Mouse (Mus musculus) heart, postnatal 10 days (tissue): ENCODE data around the gene Olfr1031. TPM values are rescaled to one million over a fixed set of nuclear protein-coding genes. Genes with fewer than 3 reads are reported as not detected.
"Not testable (repeated sequence)": the region's sequence is repeated elsewhere in the genome, so short reads cannot be mapped to it uniquely, and the experiment has no call there.

Source experiments
- DNase-seq, 2 experiments: peaks; one replicate each; pipeline ENCODE4 v3.0.0; 2021
- intact Hi-C: fragments of 180-260 bp; cut with DNase I; formaldehyde crosslinking; loops from one replicate; pipeline ENCODE4 v1.15.1; 2025
- total RNA-seq, 2 experiments: library from RNA; stranded (reverse); gene quantifications; 2 replicates each; pipeline ENCODE4 v1.2.3; 2021

The Olfr1031 gene
- not detected for total RNA-seq

DNA sequence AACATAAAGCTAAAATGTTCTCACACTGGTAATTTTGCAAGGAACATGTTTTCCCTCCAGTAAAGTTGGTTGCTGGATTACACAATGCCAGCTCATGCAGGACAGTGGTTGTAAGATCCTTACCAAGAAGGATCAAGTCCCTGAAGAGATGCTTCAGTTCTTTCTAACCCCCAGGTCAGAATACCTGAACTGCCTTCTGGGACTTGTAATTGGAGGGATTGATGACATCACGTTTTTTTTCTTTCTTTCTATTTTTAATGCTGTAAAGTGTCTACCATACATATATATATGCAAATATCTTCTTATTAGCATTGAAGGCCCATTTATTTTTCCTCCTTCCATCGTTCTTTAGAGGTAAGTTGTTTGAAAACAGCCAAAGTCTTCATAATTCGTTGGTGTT lies at the start of gene Olfr1031:
TSS of gene Olfr1031 (plus strand) at position 301 of the 400 bp plus-strand sequence.
- DNase-seq: no peak

DNA sequence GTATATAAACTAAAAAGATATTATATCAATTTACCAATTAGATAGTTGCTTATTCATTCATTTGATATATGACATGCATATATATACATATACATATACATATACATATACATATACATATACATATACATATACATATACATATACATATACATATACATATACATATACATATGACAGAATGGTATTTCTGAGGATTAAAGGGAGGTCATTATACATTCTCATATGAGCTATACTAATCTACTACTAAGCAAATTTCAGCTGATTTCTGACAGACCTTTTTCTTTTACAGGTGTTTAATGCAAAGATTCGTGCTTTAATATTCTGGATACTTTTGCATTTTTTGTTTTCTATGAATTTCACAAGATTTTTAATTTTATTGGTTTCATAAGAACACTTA lies 40.0 kb upstream of the Olfr1031 start, which contains the start of gene Olfr1028:
TSS of gene Olfr1028 (plus strand) at position 301 of the 400 bp plus-strand sequence.
- intact Hi-C loops: no loop called here
- DNase-seq: no peak

More for the DNA sequence above, at the start of gene Olfr1031:
- intact Hi-C loops: no loop called here

DNA sequence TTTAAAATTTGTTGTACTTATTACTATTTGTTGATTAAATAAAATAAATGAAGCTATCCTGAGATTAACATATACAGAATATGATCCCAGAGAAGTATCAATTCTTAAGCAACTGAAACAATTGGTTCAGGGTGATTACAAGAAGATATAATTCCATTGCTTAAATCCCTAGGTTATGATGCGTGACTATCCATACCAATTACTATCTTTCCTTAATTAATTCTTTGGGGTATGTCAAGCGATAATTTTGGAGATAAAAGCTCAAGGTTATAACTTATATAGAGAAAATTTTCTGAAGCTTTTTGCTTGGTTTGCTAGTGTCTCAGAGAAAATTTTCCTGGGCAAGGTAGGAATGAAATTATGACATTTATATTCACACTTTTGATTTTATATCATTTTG lies 16.5 kb upstream of the Olfr1031 start, which contains the start of gene Olfr1029:
TSS of gene Olfr1029 (plus strand) at position 301 of the 400 bp plus-strand sequence.
- intact Hi-C loops: no loop called here
- no peak for DNase-seq

DNA sequence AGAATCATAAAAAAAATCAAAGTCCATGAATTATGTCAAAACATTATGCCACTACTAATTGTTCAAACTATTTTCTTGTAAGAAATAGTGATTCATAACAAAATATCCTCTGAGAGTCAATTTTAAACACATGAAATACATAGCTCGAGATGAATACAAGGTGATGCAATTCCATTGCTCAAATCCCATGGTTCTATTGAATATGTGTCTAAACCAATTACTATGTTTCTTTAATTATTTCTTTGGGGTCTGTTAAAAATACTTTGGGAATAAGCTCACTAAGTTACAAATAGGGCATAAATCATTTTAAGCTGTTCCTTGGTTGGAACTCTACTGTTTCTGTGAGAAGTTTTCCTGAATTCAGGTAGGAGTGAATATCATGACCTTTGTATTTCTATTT lies 11.1 kb upstream of the Olfr1031 start, which contains the start of gene Olfr1030:
TSS of gene Olfr1030 (plus strand) at position 301 of the 400 bp plus-strand sequence.
- intact Hi-C loops: no loop called here
- no peak for DNase-seq

DNA sequence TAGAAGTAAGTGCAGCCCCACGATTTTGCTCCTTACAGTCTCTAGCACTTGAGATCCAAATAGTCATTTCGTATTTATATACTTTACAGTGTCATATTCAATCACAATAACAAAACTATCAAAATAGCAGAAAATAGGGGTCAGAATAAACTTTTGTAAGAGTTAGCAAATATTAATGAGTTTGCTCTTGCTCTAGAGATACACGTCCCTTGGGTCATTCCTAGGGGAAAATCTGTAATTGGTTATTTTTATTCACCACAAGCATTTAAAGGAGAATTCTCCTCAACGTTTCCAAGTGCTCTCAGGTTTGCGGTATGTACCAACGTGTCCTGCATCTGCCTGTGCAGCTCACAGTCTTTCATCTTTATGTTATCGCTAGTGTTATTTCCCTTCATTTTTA lies 15.1 kb downstream of the Olfr1031 start, which contains the start of gene Olfr1032:
TSS of gene Olfr1032 (plus strand) at position 301 of the 400 bp plus-strand sequence.
- no peak for DNase-seq
- intact Hi-C loops: no loop called here

DNA sequence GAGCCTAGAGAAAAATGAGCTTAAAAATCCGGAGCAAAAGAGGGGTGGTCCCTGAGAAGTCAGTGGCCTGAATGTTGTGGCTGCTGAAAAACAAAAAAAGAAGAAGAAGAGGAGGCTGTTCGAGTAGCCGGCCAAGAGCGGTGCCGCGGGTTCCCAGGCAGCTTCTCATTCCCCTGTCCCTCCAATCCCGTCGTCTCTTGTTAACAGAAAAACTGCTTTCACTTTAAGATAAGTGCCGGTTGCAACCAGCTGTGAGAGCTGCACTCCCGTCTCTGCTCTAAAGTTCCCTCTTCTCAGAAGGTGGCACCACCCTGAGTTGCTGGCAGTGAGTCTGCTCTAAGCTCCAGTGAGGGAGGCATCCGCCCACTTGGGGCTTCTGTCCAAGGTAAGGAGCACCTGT lies 30.3 kb downstream of the Olfr1031 start, which contains the start of gene Olfr1033:
TSS of gene Olfr1033 (plus strand) at position 228 of the 400 bp plus-strand sequence.
- intact Hi-C loops: not testable (repeated sequence)
- peak; percentile 37 to 48 for DNase-seq

DNA sequence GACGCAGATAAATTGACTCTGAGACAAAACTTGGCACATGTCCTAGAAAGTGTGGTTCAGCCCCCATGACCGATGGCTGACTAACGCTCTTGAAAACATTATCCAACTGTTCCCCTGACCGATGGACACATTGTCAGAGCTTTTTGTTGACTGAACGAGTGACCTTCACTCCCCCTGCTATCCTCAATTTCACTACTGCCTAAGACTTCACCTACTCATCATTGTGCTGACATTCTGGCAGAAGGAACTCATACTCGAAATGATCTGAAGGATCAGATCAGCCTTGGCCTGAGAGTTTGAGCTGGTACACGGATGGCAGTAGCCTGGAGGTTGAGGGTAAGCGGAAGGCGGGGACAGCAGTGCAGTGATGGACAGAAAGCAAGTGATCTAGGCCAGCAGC lies 31.4 kb downstream of the Olfr1031 start:
- intact Hi-C loops, DNase-seq: not testable (repeated sequence)

Other genes starting within 250 kb of the Olfr1031 start
- not detected for gene Olfr1012, start 227.5 kb upstream of the Olfr1031 start, total RNA-seq
- gene Olfr1013, start 223.2 kb upstream of the Olfr1031 start, total RNA-seq: not detected
- not detected for gene Olfr1014, start 217.6 kb upstream of the Olfr1031 start, total RNA-seq
- gene Olfr1015, start 208.3 kb upstream of the Olfr1031 start, total RNA-seq: not detected
- gene Olfr1016, start 187.8 kb upstream of the Olfr1031 start, total RNA-seq: not detected
- gene Olfr1018, start 171.8 kb upstream of the Olfr1031 start, total RNA-seq: not detected
- not detected for gene Olfr1019, start 144.8 kb upstream of the Olfr1031 start, total RNA-seq
- not detected for gene Olfr1020, start 143.3 kb upstream of the Olfr1031 start, total RNA-seq
- gene Olfr1022, start 121.7 kb upstream of the Olfr1031 start, total RNA-seq: not detected
- gene Olfr1023, start 104.7 kb upstream of the Olfr1031 start, total RNA-seq: not detected
- not detected for gene Olfr1024, start 85.3 kb upstream of the Olfr1031 start, total RNA-seq
- not detected for gene Olfr1025-ps1, start 75.1 kb upstream of the Olfr1031 start, total RNA-seq
- not detected for gene Olfr1026, start 68.7 kb upstream of the Olfr1031 start, total RNA-seq
- gene Olfr1028, start 39.9 kb upstream of the Olfr1031 start, total RNA-seq: not detected
- not detected for gene Olfr1029, start 16.4 kb upstream of the Olfr1031 start, total RNA-seq
- not detected for gene Olfr1030, start 11.0 kb upstream of the Olfr1031 start, total RNA-seq
- gene Olfr1032, start 15.2 kb downstream of the Olfr1031 start, total RNA-seq: not detected
- gene Olfr1033, start 30.3 kb downstream of the Olfr1031 start, total RNA-seq: 1 to 10 TPM; 1.2 to 8.1 TPM
- under 1 TPM; 0.10 to 0.17 TPM for gene Olfr1034, start 55.6 kb downstream of the Olfr1031 start, total RNA-seq
- not detected for gene Olfr1036, start 83.7 kb downstream of the Olfr1031 start, total RNA-seq
- not detected for gene Olfr1037, start 97.1 kb downstream of the Olfr1031 start, total RNA-seq
- gene Olfr1039, start 145.6 kb downstream of the Olfr1031 start, total RNA-seq: not detected
- not detected for gene Olfr1040, start 156.4 kb downstream of the Olfr1031 start, total RNA-seq
- gene Olfr1042, start 171.5 kb downstream of the Olfr1031 start, total RNA-seq: not detected
- gene Olfr1043, start 177.2 kb downstream of the Olfr1031 start, total RNA-seq: not detected
- not detected for gene Olfr1044, start 187.5 kb downstream of the Olfr1031 start, total RNA-seq
- gene Olfr52, start 195.4 kb downstream of the Olfr1031 start, total RNA-seq: not detected
- not detected for gene Olfr1045, start 212.7 kb downstream of the Olfr1031 start, total RNA-seq
- gene Olfr1046, start 229.0 kb downstream of the Olfr1031 start, total RNA-seq: not detected
- gene Olfr1047, start 241.1 kb downstream of the Olfr1031 start, total RNA-seq: not detected
- not detected for gene Olfr1048, start 250.0 kb downstream of the Olfr1031 start, total RNA-seq